Mouse (Mus musculus) ES-E14 (cell line): Measurements from ENCODE around the gene Wipf2.

ENCODE experiments used
- CHD2 ChIP-seq: IDR thresholded peaks from 2 replicates; pipeline ENCODE4 v1.6.1; 2014; ENCODE audit warnings: mild to moderate bottlenecking, low read depth, low read length, inconsistent platforms
- HCFC1 ChIP-seq: IDR thresholded peaks from 2 replicates; pipeline ENCODE4 v1.6.1; 2012; ENCODE audit warnings: low read length, inconsistent platforms, borderline replicate concordance; ENCODE audit not compliant: insufficient read depth
- MAFK ChIP-seq: IDR thresholded peaks from 2 replicates; pipeline ENCODE4 v1.6.1; 2014; ENCODE audit warnings: mild to moderate bottlenecking, low read depth, low read length, inconsistent platforms; ENCODE audit not compliant: insufficient read depth
- ZC3H11A ChIP-seq: IDR thresholded peaks from 2 replicates; pipeline ENCODE4 v1.6.1; 2012; ENCODE audit warnings: low read depth, mild to moderate bottlenecking, inconsistent platforms, low read length, borderline replicate concordance
- ZNF384 ChIP-seq: IDR thresholded peaks from 2 replicates; pipeline ENCODE4 v1.6.1; 2012; ENCODE audit warnings: low read depth, low read length, inconsistent platforms

DNA sequence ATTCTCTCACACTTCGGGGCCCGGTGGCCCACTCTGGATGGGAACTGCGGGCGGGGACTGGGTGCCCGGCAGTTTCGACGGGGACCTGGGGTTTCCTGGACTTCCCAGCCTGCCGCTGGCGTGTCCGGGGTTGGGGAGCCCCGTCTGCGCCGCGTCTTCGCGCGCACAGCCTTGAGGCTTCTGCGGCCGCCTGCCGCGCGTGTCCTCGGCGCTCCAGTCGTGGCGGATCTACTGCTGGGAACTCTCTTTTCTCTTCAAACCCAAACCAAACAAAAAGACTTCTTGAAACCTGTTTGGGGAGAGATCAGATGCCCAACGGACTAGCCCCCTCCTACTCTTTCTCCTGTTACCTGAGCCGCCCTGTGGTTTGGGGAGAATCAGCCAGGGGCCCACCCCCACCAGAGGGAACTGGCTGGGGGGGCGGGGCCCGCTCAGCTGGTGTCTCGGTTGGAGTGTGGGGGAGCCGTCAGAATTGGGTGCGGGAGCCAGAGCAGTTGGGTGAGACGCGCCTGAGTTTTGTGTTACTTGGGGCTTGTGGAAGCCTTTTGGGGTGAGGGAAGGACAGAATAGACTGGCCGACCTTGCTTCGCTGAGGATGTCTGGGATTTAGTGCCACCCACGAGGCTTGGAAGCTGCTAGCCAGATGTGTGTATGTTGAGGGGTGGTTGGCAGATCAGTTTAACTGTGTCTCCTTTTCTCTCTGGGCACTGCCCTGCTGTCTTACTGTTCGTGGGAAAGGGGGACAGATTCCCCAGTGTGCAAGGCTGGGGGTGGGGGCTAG lies 74.7 kb downstream of the Wipf2 start:
- no peak for TF ChIP-seq ZNF384
- TF ChIP-seq HCFC1 = peak; percentile 16; the same call in 1 of the 2 replicates
- no peak for TF ChIP-seq ZC3H11A
- no peak for TF ChIP-seq MAFK
- no peak for TF ChIP-seq CHD2
